Mouse (Mus musculus) lung, embryonic 14.5 days (tissue): ENCODE data around the gene Elovl3. TPM values are rescaled to one million over a fixed set of nuclear protein-coding genes. Genes with fewer than 3 reads are reported as not detected.

Source experiments
- ATAC-seq: fragments of 200-750 bp; cut with Nextera tagmentation; 2 replicates; pipeline ENCODE4 v1.8.0; 2017; ENCODE audit warnings: mild to moderate bottlenecking, moderate TSS enrichment, moderate library complexity; ENCODE audit not compliant: insufficient read depth
- DNase-seq: peaks from one replicate; pipeline ENCODE4 v3.0.0-alpha.2; 2015
- H3K27ac ChIP-seq: fragments of 300-500 bp; sonication (generic); 2 replicates; pipeline ENCODE4 v1.5.1; 2014; ENCODE audit warnings: low read depth, mild to moderate bottlenecking, moderate library complexity
- H3K27me3 ChIP-seq: fragments of 300-500 bp; sonication (generic); 2 replicates; pipeline ENCODE4 v1.6.1; 2014; ENCODE audit warnings: low read length, control low read depth; ENCODE audit not compliant: insufficient read depth
- H3K36me3 ChIP-seq: fragments of 300-500 bp; sonication (generic); 2 replicates; pipeline ENCODE4 v1.6.1; 2014; ENCODE audit warnings: control low read depth; ENCODE audit not compliant: insufficient read depth
- H3K4me1 ChIP-seq: fragments of 300-500 bp; sonication (generic); 2 replicates; pipeline ENCODE4 v1.6.1; 2014; ENCODE audit warnings: antibody characterized with exemption, control low read depth; ENCODE audit not compliant: insufficient read depth
- H3K4me2 ChIP-seq: fragments of 300-500 bp; sonication (generic); 2 replicates; pipeline ENCODE4 v1.6.1; 2014; ENCODE audit warnings: mild to moderate bottlenecking
- H3K4me3 ChIP-seq: fragments of 300-500 bp; sonication (generic); 2 replicates; pipeline ENCODE4 v1.5.1; 2014; ENCODE audit warnings: low read depth, low read length
- H3K9ac ChIP-seq: fragments of 300-500 bp; sonication (generic); 2 replicates; pipeline ENCODE4 v1.6.1; 2014
- H3K9me3 ChIP-seq: fragments of 300-500 bp; sonication (generic); 2 replicates; pipeline ENCODE4 v1.6.1; 2016; ENCODE audit warnings: low read depth, low read length, control low read depth
- CTCF ChIP-seq: IDR thresholded peaks from 2 replicates; pipeline ENCODE4 v1.5.1; 2016; ENCODE audit warnings: antibody characterized with exemption, low read depth
- WGBS: fragments of 180-500 bp; shearing (Covaris S2); extraction: QIAGEN DNeasy Blood & Tissue Kit; methylation state at CpG from one replicate; pipeline ENCODE4 v1.1.7; 2014; 5-methylcytosine and 5-hydroxymethylcytosine counted together
- polyA plus RNA-seq: library from polyadenylated mRNA; unstranded; fragments of >200 nt; fragmentation: Nextera tagmentation; extraction: Ambion mirVana; gene quantifications from 2 replicates; pipeline ENCODE4 v1.2.1, GENCODE M21; 2014

Elovl3 gene
- polyA plus RNA-seq, 1 experiment from 2014 or later = not detected

- TF ChIP-seq CTCF = no peak
- no peak overlapping the region for H3K4me3 ChIP-seq
- H3K9me3 ChIP-seq = no peaks in the 10 kb centered on the region
- H3K4me2 ChIP-seq = no peak overlapping the region
- H3K27ac ChIP-seq = no peak overlapping the region
- DNase-seq = no peak
- H3K9ac ChIP-seq = no peak overlapping the region
- no peaks in the 10 kb centered on the region for H3K27me3 ChIP-seq
- H3K36me3 ChIP-seq = peaks cover 23% of the 10 kb centered on the region
- 66% methylated on average over 5 of the region's 5 CpGs for WGBS
- no peaks in the 10 kb centered on the region for H3K4me1 ChIP-seq
- no peak for ATAC-seq
Observed at GRCm38 (mm10) chr19:46172541-46172940, 40.8 kb downstream of the Elovl3 start.

GRCm38 (mm10) chr19:46175173-46175572 is 43.5 kb downstream of the Elovl3 start:
- TF ChIP-seq CTCF = no peak
- no peak overlapping the region for H3K9ac ChIP-seq
- ATAC-seq (no peak; the same call in 1 of the 2 replicates), DNase-seq (peak; percentile 15)
- no peak overlapping the region for H3K4me2 ChIP-seq
- H3K9me3 ChIP-seq = no peaks in the 10 kb centered on the region
- H3K36me3 ChIP-seq = peaks cover 21% of the 10 kb centered on the region
- H3K4me3 ChIP-seq = no peak overlapping the region
- 0 out of 2 replicates have a peak overlapping the region, but pooled peaks have one; percentile 1 for H3K27ac ChIP-seq
- H3K27me3 ChIP-seq = no peaks in the 10 kb centered on the region
- H3K4me1 ChIP-seq = no peaks in the 10 kb centered on the region

DNA sequence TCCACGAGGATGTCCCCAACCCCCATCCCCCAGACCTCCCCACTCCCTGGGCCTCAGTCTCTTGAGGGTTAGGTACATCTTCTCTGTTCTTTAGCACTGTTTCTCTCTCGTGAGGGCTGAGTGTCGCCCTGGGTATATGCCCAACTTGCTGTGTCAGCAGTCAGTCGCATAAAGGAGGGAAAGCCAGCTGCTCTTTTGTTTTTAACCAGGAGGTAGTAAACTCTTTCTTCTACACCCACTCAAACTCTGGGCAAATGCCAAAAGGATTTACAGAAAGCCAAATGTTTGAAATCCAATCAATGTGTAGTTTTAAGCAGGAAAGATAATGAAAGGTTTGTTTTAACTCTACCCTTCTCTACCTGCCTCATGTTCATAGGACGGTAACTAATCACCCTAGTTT is 45.3 kb downstream of the Elovl3 start:
- H3K4me2 ChIP-seq = no peak overlapping the region
- 37% methylated on average over 5 of the region's 5 CpGs for WGBS
- 0 out of 2 replicates have a peak, but pooled peaks cover 7% of the 10 kb centered on the region for H3K36me3 ChIP-seq
- no peak for TF ChIP-seq CTCF
- ATAC-seq (no peak), DNase-seq (no peak)
- no peaks in the 10 kb centered on the region for H3K27me3 ChIP-seq
- H3K27ac ChIP-seq = no peak overlapping the region
- H3K9me3 ChIP-seq = no peaks in the 10 kb centered on the region
- no peak overlapping the region for H3K9ac ChIP-seq
- no peak overlapping the region for H3K4me3 ChIP-seq
- no peaks in the 10 kb centered on the region for H3K4me1 ChIP-seq

- no peak overlapping the region for H3K4me2 ChIP-seq
- no peak overlapping the region for H3K4me3 ChIP-seq
- no peaks in the 10 kb centered on the region for H3K27me3 ChIP-seq
- peaks cover 4% of the 10 kb centered on the region for H3K36me3 ChIP-seq
- no peaks in the 10 kb centered on the region for H3K4me1 ChIP-seq
- H3K9ac ChIP-seq = no peak overlapping the region
- H3K27ac ChIP-seq = no peak overlapping the region
- TF ChIP-seq CTCF = no peak
- WGBS = 86% methylated on average over 2 of the region's 2 CpGs
- DNase-seq (no peak), ATAC-seq (no peak)
- no peaks in the 10 kb centered on the region for H3K9me3 ChIP-seq
Observed at GRCm38 (mm10) chr19:46180274-46180673, 48.6 kb downstream of the Elovl3 start.

DNA sequence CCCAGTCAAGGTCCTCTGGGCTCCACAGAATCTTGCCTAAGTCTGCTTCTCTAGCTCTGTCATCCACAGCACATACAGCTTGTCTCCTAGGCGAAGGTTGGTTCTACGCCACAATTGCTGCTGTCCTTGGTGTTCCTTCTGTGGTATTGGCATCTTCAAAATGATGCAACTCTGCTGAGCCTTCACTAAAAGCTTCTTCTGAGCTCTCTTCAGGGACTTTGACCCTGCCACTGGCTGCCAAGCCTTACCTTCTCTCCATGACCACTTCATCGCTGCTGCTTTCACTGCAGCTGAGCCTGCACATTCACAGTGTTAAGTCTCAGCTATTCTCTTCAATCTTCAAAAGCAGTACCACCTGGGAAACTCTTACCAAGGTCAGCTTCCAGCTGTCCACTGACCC is 50.5 kb downstream of the Elovl3 start:
- Histone ChIP-seq H3K9me3 (no peaks in the 10 kb centered on the region), H3K4me1 (0 out of 2 replicates have a peak, but pooled peaks cover 4% of the 10 kb centered on the region), H3K36me3 (peaks cover 4% of the 10 kb centered on the region), H3K9ac (no peak overlapping the region), H3K27me3 (no peaks in the 10 kb centered on the region), H3K4me2 (no peak overlapping the region), H3K27ac (no peak overlapping the region), H3K4me3 (no peak overlapping the region)
- 87% methylated on average over 3 of the region's 3 CpGs for WGBS
- DNase-seq = no peak
- no peak for TF ChIP-seq CTCF
- no peak for ATAC-seq

Other genes with a start within 250 kb of the Elovl3 start
- gene Armh3, start 133.4 kb upstream of the Elovl3 start, polyA plus RNA-seq = 16.0 and 17.8 TPM in 2 replicates
- 6.0 and 6.5 TPM in 2 replicates for gene Hps6, start 128.4 kb upstream of the Elovl3 start, polyA plus RNA-seq
- gene Pprc1, start 87.0 kb upstream of the Elovl3 start, polyA plus RNA-seq = 53.7 and 55.1 TPM in 2 replicates
- gene Ldb1, start 86.7 kb upstream of the Elovl3 start, polyA plus RNA-seq = 86.7 and 87.7 TPM in 2 replicates
- gene Nolc1, start 56.0 kb upstream of the Elovl3 start, polyA plus RNA-seq = 99.3 and 105 TPM in 2 replicates
- gene Pitx3, start 16.4 kb downstream of the Elovl3 start, polyA plus RNA-seq = 0.41 and 0.82 TPM in 2 replicates
- 63.6 and 66.4 TPM in 2 replicates for gene Gbf1, start 20.6 kb downstream of the Elovl3 start, polyA plus RNA-seq
- 7.7 TPM in 2 replicates for gene Nfkb2, start 172.4 kb downstream of the Elovl3 start, polyA plus RNA-seq
- 9.9 and 10.5 TPM in 2 replicates for gene Psd, start 195.3 kb downstream of the Elovl3 start, polyA plus RNA-seq
- 12.6 and 13.1 TPM in 2 replicates for gene Fbxl15, start 196.3 kb downstream of the Elovl3 start, polyA plus RNA-seq
- gene Cuedc2, start 206.8 kb downstream of the Elovl3 start, polyA plus RNA-seq = 132 and 145 TPM in 2 replicates
- gene Mfsd13a, start 209.2 kb downstream of the Elovl3 start, polyA plus RNA-seq = 9.9 and 11.6 TPM in 2 replicates
- gene 2310034G01Rik, start 218.4 kb downstream of the Elovl3 start, polyA plus RNA-seq = 1.1 and 1.3 TPM in 2 replicates